8 mouse cellular contexts compared by ENCODE assay signal in genomic region chr6:127524442-127524841, GRCm38 (mm10). TPM values are rescaled to one million over a fixed set of nuclear protein-coding genes. Genes with fewer than 3 reads are reported as not detected.
DNase-seq lines count a peak whose midpoint lies in the region; ATAC-seq lines count a peak whose summit lies in the region.
"Had no signal": no experiment of that assay in that cellular context is flagged by ENCODE, and none has a peak within 500 bp of the region (broad histone marks: within the 10 kb centered on the region; RNA-seq: fewer than 3 reads in every experiment).

No protein-coding gene starts in this region.

- H3K4me2 ChIP-seq in liver, embryonic 12.5 days = no peak overlapping the region
- no peak overlapping the region for H3K4me2 ChIP-seq in hindbrain, embryonic 14.5 days (replicated peaks)
- no peak overlapping the region for H3K4me2 ChIP-seq in lung, embryonic 16.5 days (ENCODE audit: low read depth, low read length)
- H3K4me2 ChIP-seq: stomach, embryonic 15.5 days had no signal

- no peaks in the 10 kb centered on the region for H3K27me3 ChIP-seq in liver, embryonic 12.5 days (replicated peaks)
- no peaks in the 10 kb centered on the region for H3K27me3 ChIP-seq in hindbrain, embryonic 14.5 days (ENCODE audit: control insufficient read depth, insufficient read depth, low read length)
- H3K27me3 ChIP-seq in lung, embryonic 16.5 days (ENCODE audit: control insufficient read depth, insufficient read depth, low read depth, low read length) = no peaks in the 10 kb centered on the region
- H3K27me3 ChIP-seq: stomach, embryonic 15.5 days had no signal

- no peak overlapping the region for H3K9ac ChIP-seq in liver, embryonic 12.5 days
- no peak overlapping the region for H3K9ac ChIP-seq in hindbrain, embryonic 14.5 days
- H3K9ac ChIP-seq in lung, embryonic 16.5 days (ENCODE audit: low read length) = no peak overlapping the region
- H3K9ac ChIP-seq: stomach, embryonic 15.5 days had no signal

- no peak overlapping the region for H3K4me3 ChIP-seq in liver, embryonic 12.5 days
- H3K4me3 ChIP-seq in hindbrain, embryonic 14.5 days (replicated peaks; ENCODE audit: low read length) = no peak overlapping the region
- no peak overlapping the region for H3K4me3 ChIP-seq in lung, embryonic 16.5 days (ENCODE audit: low read length)
- H3K4me3 ChIP-seq: stomach, embryonic 15.5 days had no signal

- 16% methylated on average over 8 of the region's 8 CpGs for WGBS in liver, embryonic 12.5 days (ENCODE audit: insufficient replicate concordance)
- 33% methylated on average over 8 of the region's 8 CpGs for WGBS in hindbrain, embryonic 14.5 days
- 30% methylated on average over 8 of the region's 8 CpGs for WGBS in lung, embryonic 16.5 days

- no peak overlapping the region for H3K27ac ChIP-seq in liver, embryonic 12.5 days
- H3K27ac ChIP-seq in hindbrain, embryonic 14.5 days = no peak overlapping the region
- H3K27ac ChIP-seq in lung, embryonic 16.5 days (ENCODE audit: low read length) = no peak overlapping the region
- H3K27ac ChIP-seq: stomach, embryonic 15.5 days had no signal

- no peak for ATAC-seq in liver, embryonic 12.5 days
- no peak; the same call in 1 of the 2 replicates for ATAC-seq in hindbrain, embryonic 14.5 days (ENCODE audit: low FRiP score)
- peak; percentile 72 for ATAC-seq in lung, embryonic 16.5 days (ENCODE audit: low read depth)

- H3K9me3 ChIP-seq in liver, embryonic 12.5 days (replicated peaks) = no peaks in the 10 kb centered on the region
- H3K9me3 ChIP-seq in hindbrain, embryonic 14.5 days (ENCODE audit: control insufficient read depth, low read length) = no peaks in the 10 kb centered on the region
- H3K9me3 ChIP-seq in lung, embryonic 16.5 days (ENCODE audit: control insufficient read depth, low read length) = no peaks in the 10 kb centered on the region
- H3K9me3 ChIP-seq: stomach, embryonic 15.5 days had no signal

- no peaks in the 10 kb centered on the region for H3K36me3 ChIP-seq in liver, embryonic 12.5 days
- H3K36me3 ChIP-seq in hindbrain, embryonic 14.5 days (replicated peaks; ENCODE audit: control insufficient read depth, insufficient read depth) = no peaks in the 10 kb centered on the region
- H3K36me3 ChIP-seq in lung, embryonic 16.5 days (ENCODE audit: control insufficient read depth, insufficient read depth, low read length) = no peaks in the 10 kb centered on the region
- H3K36me3 ChIP-seq: stomach, embryonic 15.5 days had no signal

- peaks cover 9% of the 10 kb centered on the region; the same call in 1 of the 2 replicates for H3K4me1 ChIP-seq in liver, embryonic 12.5 days
- no peaks in the 10 kb centered on the region for H3K4me1 ChIP-seq in hindbrain, embryonic 14.5 days (replicated peaks; ENCODE audit: control insufficient read depth, insufficient read depth, low read length)
- H3K4me1 ChIP-seq in lung, embryonic 16.5 days (replicated peaks; ENCODE audit: control insufficient read depth, insufficient read depth, low read length) = peaks cover 2% of the 10 kb centered on the region
- H3K4me1 ChIP-seq: stomach, embryonic 15.5 days had no signal

- DNase-seq in liver (peak; percentile 75), R1 (ENCODE audit: low read depth, low spot score) (peak; percentile 90)
- peak; percentile 77 to 87 for DNase-seq in cerebellum, postnatal 14 days
- DNase-seq in hindbrain, embryonic 14.5 days (ENCODE audit: low spot score) = peak; percentile 71
- peak; percentile 81 for DNase-seq in right cerebral cortex, postnatal 4 days

RNA-seq across cellular contexts. Expression of gene Cracr2a, which starts 36.7 kb away (rescaled TPM):
- polyA plus RNA-seq in liver, embryonic 12.5 days (2016; fragmentation: Nextera tagmentation; extraction: Ambion mirVana) = 1.3 and 1.7 TPM in 2 replicates
- polyA plus RNA-seq in hindbrain, embryonic 14.5 days (2014; fragmentation: Nextera tagmentation; extraction: Ambion mirVana) = 0.43 and 0.94 TPM in 2 replicates
- polyA plus RNA-seq in lung, embryonic 16.5 days (2015; fragmentation: Nextera tagmentation; extraction: Ambion mirVana) = 4.3 and 4.7 TPM in 2 replicates
